Mouse (Mus musculus): ENCODE results near the gene Defa21. TPM values are rescaled to one million over a fixed set of nuclear protein-coding genes. Genes with fewer than 3 reads are reported as not detected.

The Defa21 gene
- polyA plus RNA-seq, 1 experiment from 2014 or later, result not detected

Other genes with a start within 250 kb of the Defa21 start
- not detected in 2 replicates for gene Defb33, start 132.9 kb upstream of the Defa21 start, polyA plus RNA-seq (2016; fragmentation: Nextera tagmentation; extraction: Ambion mirVana)
- gene Gm15056, start 122.9 kb upstream of the Defa21 start, polyA plus RNA-seq (2016; fragmentation: Nextera tagmentation; extraction: Ambion mirVana), result not detected in 2 replicates
- gene Gm6040, start 103.5 kb upstream of the Defa21 start, polyA plus RNA-seq (2016; fragmentation: Nextera tagmentation; extraction: Ambion mirVana), result not detected in 2 replicates
- gene AY761185, start 80.8 kb upstream of the Defa21 start, polyA plus RNA-seq (2016; fragmentation: Nextera tagmentation; extraction: Ambion mirVana), result not detected in 2 replicates
- gene Defa23, start 29.5 kb downstream of the Defa21 start, polyA plus RNA-seq (2016; fragmentation: Nextera tagmentation; extraction: Ambion mirVana), result not detected in 2 replicates
- not detected in 2 replicates for gene Defa35, start 39.5 kb downstream of the Defa21 start, polyA plus RNA-seq (2016; fragmentation: Nextera tagmentation; extraction: Ambion mirVana)
- gene Defa25, start 58.9 kb downstream of the Defa21 start, polyA plus RNA-seq (2016; fragmentation: Nextera tagmentation; extraction: Ambion mirVana), result not detected in 2 replicates
- gene Gm14851, start 70.5 kb downstream of the Defa21 start, polyA plus RNA-seq (2016; fragmentation: Nextera tagmentation; extraction: Ambion mirVana), result not detected in 2 replicates
- gene Defa30, start 109.1 kb downstream of the Defa21 start, polyA plus RNA-seq (2016; fragmentation: Nextera tagmentation; extraction: Ambion mirVana), result not detected in 2 replicates
- gene Defa22, start 136.7 kb downstream of the Defa21 start, polyA plus RNA-seq (2016; fragmentation: Nextera tagmentation; extraction: Ambion mirVana), result not detected in 2 replicates
- gene Defa31, start 166.1 kb downstream of the Defa21 start, polyA plus RNA-seq (2016; fragmentation: Nextera tagmentation; extraction: Ambion mirVana), result not detected in 2 replicates
- not detected in 2 replicates for gene Gm15293, start 176.0 kb downstream of the Defa21 start, polyA plus RNA-seq (2016; fragmentation: Nextera tagmentation; extraction: Ambion mirVana)
- gene Gm15292, start 224.2 kb downstream of the Defa21 start, polyA plus RNA-seq (2016; fragmentation: Nextera tagmentation; extraction: Ambion mirVana), result not detected in 2 replicates